Mouse (Mus musculus) heart, postnatal 10 days (tissue): ENCODE data around the gene Tex10. TPM values are rescaled to one million over a fixed set of nuclear protein-coding genes. Genes with fewer than 3 reads are reported as not detected.
"Not testable (repeated sequence)": the region's sequence is repeated elsewhere in the genome, so short reads cannot be mapped to it uniquely, and the experiment has no call there.

Experiments used
- DNase-seq, 2 experiments: peaks; one replicate each; pipeline ENCODE4 v3.0.0; 2021
- intact Hi-C: fragments of 180-260 bp; cut with DNase I; formaldehyde crosslinking; loops from one replicate; pipeline ENCODE4 v1.15.1; 2025
- total RNA-seq, 2 experiments: library from RNA; stranded (reverse); gene quantifications; 2 replicates each; pipeline ENCODE4 v1.2.3; 2021

The Tex10 gene
- total RNA-seq, 2 experiments from 2014 or later, result 12.1 to 12.3 TPM

DNA sequence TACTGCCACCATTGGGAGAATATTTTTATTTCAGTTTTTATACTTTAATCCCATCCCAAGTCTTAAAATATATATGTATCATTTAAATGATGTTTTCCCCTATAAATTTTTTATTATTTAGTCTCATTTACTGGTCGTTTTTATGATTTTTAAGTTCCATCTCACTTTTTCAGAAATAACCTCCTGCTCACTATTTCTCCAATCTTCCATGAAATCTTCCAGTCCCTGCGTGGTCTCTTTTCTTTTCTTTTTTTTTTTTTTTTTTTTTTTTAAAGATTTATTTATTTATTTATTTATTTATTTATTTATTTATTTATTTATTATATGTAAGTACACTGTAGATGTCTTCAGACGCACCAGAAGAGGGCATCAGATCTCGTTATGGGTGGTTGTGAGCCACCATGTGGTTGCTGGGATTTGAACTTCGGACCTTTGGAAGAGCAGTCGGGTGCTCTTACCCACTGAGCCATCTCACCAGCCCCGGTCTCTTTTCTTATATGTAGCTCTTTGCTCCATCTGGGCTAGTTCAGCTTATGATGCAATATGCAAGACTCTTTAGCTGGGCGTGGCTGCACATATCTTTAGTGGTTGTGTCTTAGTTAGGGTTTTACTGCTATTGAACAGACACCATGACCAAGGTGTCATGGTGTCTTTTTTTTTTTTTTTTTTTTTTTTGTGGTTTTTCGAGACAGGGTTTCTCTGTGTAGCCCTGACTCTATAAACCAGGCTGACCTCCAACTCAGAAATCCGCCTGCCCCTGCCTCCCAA, 67.4 kb downstream of the Tex10 start:
- intact Hi-C loops, result not testable (repeated sequence)

DNA sequence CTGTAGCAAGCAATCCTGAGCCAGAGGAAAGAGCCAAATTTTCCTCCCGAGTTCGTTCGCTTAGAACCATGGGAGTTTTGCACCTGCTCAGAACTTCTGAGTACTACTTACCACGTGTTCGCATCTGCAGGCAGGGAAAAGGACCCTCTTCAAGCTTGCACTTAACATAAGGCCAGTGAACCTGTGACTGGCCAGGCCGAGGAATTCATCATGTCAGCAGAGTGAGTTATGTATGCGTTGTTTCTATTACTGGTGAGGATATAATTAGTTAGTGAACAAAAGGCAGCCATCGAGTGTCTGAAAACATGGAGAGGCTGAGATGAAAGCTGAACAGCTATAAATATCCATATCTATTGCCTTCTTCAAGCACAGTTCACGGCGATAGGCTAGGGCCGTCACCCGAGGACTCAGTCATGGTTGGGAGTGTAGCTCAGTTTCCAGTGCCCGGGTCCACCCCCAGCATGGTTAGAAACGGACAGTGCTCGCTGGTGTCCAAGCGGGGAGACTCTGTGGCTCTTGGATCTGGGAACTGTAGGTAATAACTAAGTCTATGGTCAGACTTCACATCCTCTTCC, 70.1 kb downstream of the Tex10 start:
- intact Hi-C loops, result no loop called here
- DNase-seq, result peak; percentile 10 to 30

More for the DNA sequence above, 67.4 kb downstream of the Tex10 start:
- not testable (repeated sequence) for DNase-seq

DNA sequence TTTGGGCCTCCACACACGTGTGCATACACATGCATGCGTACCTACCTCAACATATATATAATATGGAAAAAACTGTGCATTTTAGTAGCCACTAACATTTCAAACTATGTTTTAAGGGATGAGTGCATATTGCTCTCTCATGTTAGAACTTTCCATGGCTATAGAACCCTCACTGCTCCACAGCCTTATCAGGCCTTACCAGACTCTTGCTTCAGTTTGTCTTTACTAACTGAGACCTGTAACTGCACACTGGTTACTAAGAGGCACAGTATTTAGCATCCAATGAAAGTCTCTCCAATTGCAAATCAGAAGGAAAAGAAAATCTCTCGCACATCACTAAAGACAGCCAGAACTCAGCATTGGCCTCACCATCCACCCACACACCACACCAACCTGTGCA, 76.3 kb downstream of the Tex10 start:
- intact Hi-C loops, result no loop called here
- DNase-seq, result no peak

DNA sequence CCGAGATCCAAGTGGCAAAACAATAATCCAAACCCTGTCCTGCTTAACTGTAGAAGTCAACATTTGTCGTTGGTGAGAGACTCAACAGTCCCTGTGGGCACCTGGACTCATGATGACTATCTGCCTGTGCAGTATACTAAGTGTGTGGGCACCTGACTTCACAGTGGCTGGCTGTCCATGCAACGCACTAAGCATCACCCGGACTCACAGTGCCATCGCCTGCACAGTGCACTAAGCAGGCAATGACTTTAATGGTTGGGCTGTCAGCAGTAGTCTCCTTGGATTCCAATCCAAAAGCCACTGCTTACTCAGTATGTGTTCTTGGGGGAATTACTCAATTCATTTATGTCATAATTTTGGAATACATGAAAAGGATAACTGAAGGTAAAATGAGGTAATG, 90.8 kb downstream of the Tex10 start:
- DNase-seq, result no peak
- intact Hi-C loops, result loop anchor here (5.0 kb wide), 2 partner anchors 860 to 945 kb away; no protein-coding TSS in a partner anchor

DNA sequence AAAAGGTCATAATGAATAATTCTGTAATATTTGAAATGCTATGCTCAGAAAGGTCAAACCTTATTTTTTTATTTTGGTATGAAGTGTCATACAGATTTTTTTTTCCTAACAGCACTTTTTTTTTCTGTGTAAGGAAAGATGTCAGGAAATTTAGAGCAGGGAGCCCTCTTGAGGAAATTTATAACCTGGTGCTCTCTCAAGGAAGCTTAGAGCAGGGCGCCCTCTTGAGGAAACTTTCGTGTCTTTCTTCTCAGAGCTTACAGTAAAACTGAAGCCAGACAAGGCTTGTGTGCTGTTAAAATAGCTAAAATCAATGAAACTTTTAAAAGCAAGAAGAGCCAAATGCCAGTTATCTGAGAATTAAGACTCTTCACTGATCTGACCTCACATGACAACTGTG, 92.3 kb downstream of the Tex10 start:
- intact Hi-C loops, result loop anchor here (1.0 to 5.0 kb wide), 3 partner anchors 156 to 944 kb away; no protein-coding TSS in a partner anchor
- DNase-seq, result peak; percentile 75 to 83

Other genes starting within 250 kb of the Tex10 start
- 10 to 100 TPM; 30.3 to 35.1 TPM for gene Erp44, start 193.9 kb downstream of the Tex10 start, total RNA-seq
- 1 to 10 TPM; 3.7 to 5.2 TPM for gene Invs, start 193.7 kb downstream of the Tex10 start, total RNA-seq
- gene Msantd3, start 66.5 kb upstream of the Tex10 start, total RNA-seq, result 10 to 100 TPM; 30.9 to 31.2 TPM
- 10 to 100 TPM; 22.4 to 23.3 TPM for gene Tmeff1, start 111.7 kb upstream of the Tex10 start, total RNA-seq
- 100 to 1,000 TPM in 1 of 2 experiments, 10 to 100 TPM in 1; 85.0 to 106 TPM for gene Cavin4, start 190.1 kb upstream of the Tex10 start, total RNA-seq